Mouse (Mus musculus) erythroid progenitor cell, adult 5-6 weeks (primary cell): ENCODE measurements around the gene Hdhd5. TPM values are rescaled to one million over a fixed set of nuclear protein-coding genes. Genes with fewer than 3 reads are reported as not detected.
A peak's percentile ranks its signal among the peaks of the same experiment; 100 is the strongest.

Experiments used
- ATAC-seq: replicated peaks from 2 replicates; pipeline ENCODE4 v1.8.0; 2016; ENCODE audit warnings: moderate number of reproducible peaks, mild to moderate bottlenecking, moderate TSS enrichment, inconsistent platforms; ENCODE audit not compliant: poor library complexity, low FRiP score, severe bottlenecking
- total RNA-seq, 2 experiments: library from RNA; stranded (forward) in 1 of 2; stranded (reverse) in 1 of 2; fragments of 150-400 nt in 1 of 2; fragments of 186-747, 209-891 nt in 1 of 2; gene quantifications; 2 replicates each; pipeline versions ENCODE4 v1.2.3 to v1.2.4; 2015 to 2017; ENCODE audit warnings: low replicate concordance in 2 of 2

Gene Hdhd5
- total RNA-seq, 2 experiments from 2014 or later, result 2.1 to 3.4 TPM

GRCm38 (mm10) chr6:120539132-120539759 lies 8.1 kb upstream of the Hdhd5 start:
- peak; percentile 90 for ATAC-seq

- ATAC-seq, result no peak
These were observed 5.2 kb upstream of the Hdhd5 start for GRCm38 (mm10) chr6:120536337-120536736.

- no peak for ATAC-seq
These were observed 1.5 kb upstream of the Hdhd5 start for GRCm38 (mm10) chr6:120532594-120532993.

GRCm38 (mm10) chr6:120529123-120529522 lies 2.0 kb downstream of the Hdhd5 start:
- ATAC-seq, result no peak

- ATAC-seq, result no peak
These were observed 6.3 kb downstream of the Hdhd5 start for GRCm38 (mm10) chr6:120524796-120525195.

- ATAC-seq, result no peak
These were observed 11.5 kb downstream of the Hdhd5 start for GRCm38 (mm10) chr6:120519647-120520046.

- peak; percentile 23; the same call in 1 of the 2 replicates for ATAC-seq
These were observed 13.8 kb downstream of the Hdhd5 start for GRCm38 (mm10) chr6:120517311-120517710.

- ATAC-seq, result peak; percentile 44
These were observed 14.2 kb downstream of the Hdhd5 start for GRCm38 (mm10) chr6:120516879-120517278.

- peak; percentile 82 for ATAC-seq
These were observed 14.7 kb downstream of the Hdhd5 start for GRCm38 (mm10) chr6:120516422-120516821.

- ATAC-seq, result no peak
These were observed 19.9 kb downstream of the Hdhd5 start for GRCm38 (mm10) chr6:120511212-120511611.

- ATAC-seq, result no peak
These were observed 20.7 kb downstream of the Hdhd5 start for GRCm38 (mm10) chr6:120510425-120510824.

GRCm38 (mm10) chr6:120509975-120510374 lies 21.1 kb downstream of the Hdhd5 start:
- no peak for ATAC-seq

GRCm38 (mm10) chr6:120508645-120509044 lies 22.5 kb downstream of the Hdhd5 start:
- ATAC-seq, result no peak

- ATAC-seq, result no peak
These were observed 25.6 kb downstream of the Hdhd5 start for GRCm38 (mm10) chr6:120505531-120505930.

- ATAC-seq, result no peak
These were observed 27.1 kb downstream of the Hdhd5 start for GRCm38 (mm10) chr6:120504051-120504450.

- ATAC-seq, result no peak
These were observed 34.6 kb downstream of the Hdhd5 start for GRCm38 (mm10) chr6:120496544-120496943.

- no peak for ATAC-seq
These were observed 37.5 kb downstream of the Hdhd5 start, which contains the start of gene Tmem121b for GRCm38 (mm10) chr6:120493374-120494181. TSS of gene Tmem121b (minus strand) at chr6:120493807.

GRCm38 (mm10) chr6:120492499-120493373 lies 38.4 kb downstream of the Hdhd5 start:
- no peak for ATAC-seq

- no peak for ATAC-seq
These were observed 39.1 kb downstream of the Hdhd5 start for GRCm38 (mm10) chr6:120491862-120492498.

- no peak for ATAC-seq
These were observed 40.1 kb downstream of the Hdhd5 start for GRCm38 (mm10) chr6:120491064-120491463.
